Mouse (Mus musculus) myocyte (in vitro differentiated cells): ENCODE results near the gene Rrp15. TPM values are rescaled to one million over a fixed set of nuclear protein-coding genes. Genes with fewer than 3 reads are reported as not detected.

ENCODE experiments used
- H3K27me3 ChIP-seq: one replicate; pipeline ENCODE4 v1.6.1; 2011; ENCODE audit not compliant: control insufficient read depth, insufficient read depth, insufficient read length
- H3K36me3 ChIP-seq: one replicate; pipeline ENCODE4 v1.6.1; 2011; ENCODE audit not compliant: control insufficient read depth, insufficient read depth
- H3K4me2 ChIP-seq: one replicate; pipeline ENCODE4 v1.6.1; 2011; ENCODE audit warnings: low read depth, control low read depth
- H3K4me3 ChIP-seq: one replicate; pipeline ENCODE4 v1.5.1; 2011; ENCODE audit warnings: mild to moderate bottlenecking, control low read depth, moderate library complexity
- H3K79me2 ChIP-seq: one replicate; pipeline ENCODE4 v1.6.1; 2011; ENCODE audit not compliant: control insufficient read depth, insufficient read depth
- H3ac ChIP-seq: one replicate; pipeline ENCODE4 v1.6.1; 2011; ENCODE audit not compliant: control insufficient read depth, insufficient read length
- CEBPB ChIP-seq: IDR thresholded peaks from 2 replicates; pipeline ENCODE4 v1.6.1; 2011; ENCODE audit warnings: mild to moderate bottlenecking, moderate library complexity; ENCODE audit not compliant: poor library complexity, insufficient read depth, severe bottlenecking
- E2F4 ChIP-seq: IDR thresholded peaks from one replicate; pipeline ENCODE4 v1.6.1; 2011; ENCODE audit warnings: mild to moderate bottlenecking, control low read depth, moderate library complexity; ENCODE audit not compliant: insufficient read depth
- MAX ChIP-seq: IDR thresholded peaks from one replicate; pipeline ENCODE4 v1.6.1; 2011; ENCODE audit warnings: low read depth, mild to moderate bottlenecking, control low read depth
- MYOD1 ChIP-seq, 3 experiments: IDR thresholded peaks; one replicate each; pipeline ENCODE4 v1.6.1; 2011; ENCODE audit warnings: control low read depth in 2 of 3, low read depth in 2 of 3, mild to moderate bottlenecking in 2 of 3, moderate library complexity in 1 of 3; ENCODE audit not compliant: insufficient read length in 2 of 3, control insufficient read depth in 1 of 3
- MYOG ChIP-seq, 3 experiments: IDR thresholded peaks; one replicate each; pipeline ENCODE4 v1.6.1; 2011; ENCODE audit warnings: control low read depth in 2 of 3, low read depth in 2 of 3, mild to moderate bottlenecking in 2 of 3; ENCODE audit not compliant: insufficient read length in 2 of 3, control insufficient read depth in 1 of 3, insufficient read depth in 1 of 3
- POLR2A ChIP-seq: IDR thresholded peaks from one replicate; pipeline ENCODE4 v1.6.1; 2011; ENCODE audit warnings: low read depth, mild to moderate bottlenecking, control low read depth, moderate library complexity; ENCODE audit not compliant: insufficient read length
- POLR2AphosphoS2 ChIP-seq: IDR thresholded peaks from one replicate; pipeline ENCODE4 v1.6.1; 2011; ENCODE audit warnings: low read depth, control low read depth; ENCODE audit not compliant: insufficient read length
- REST ChIP-seq: IDR thresholded peaks from one replicate; pipeline ENCODE4 v1.6.1; 2011; ENCODE audit warnings: mild to moderate bottlenecking, control low read depth, moderate library complexity; ENCODE audit not compliant: insufficient read depth, insufficient read length
- SRF ChIP-seq: IDR thresholded peaks from one replicate; pipeline ENCODE4 v1.6.1; 2011; ENCODE audit warnings: low read depth; ENCODE audit not compliant: control insufficient read depth, insufficient read length
- TCF12 ChIP-seq: IDR thresholded peaks from one replicate; pipeline ENCODE4 v1.6.1; 2011; ENCODE audit warnings: mild to moderate bottlenecking, control low read depth; ENCODE audit not compliant: poor library complexity, insufficient read depth, severe bottlenecking
- TCF3 ChIP-seq: IDR thresholded peaks from one replicate; pipeline ENCODE4 v1.6.1; 2011; ENCODE audit warnings: low read depth, control low read depth; ENCODE audit not compliant: insufficient read length
- USF1 ChIP-seq: IDR thresholded peaks from one replicate; pipeline ENCODE4 v1.6.1; 2011; ENCODE audit warnings: low read depth, mild to moderate bottlenecking, control low read depth, moderate library complexity
- polyA plus RNA-seq: library from polyadenylated mRNA; unstranded; fragments of >200 nt; fragmentation: generic; extraction: Trizol; gene quantifications from one replicate; pipeline ENCODE4 v1.2.1, GENCODE M21; 2012; ENCODE audit warnings: missing spikeins

The Rrp15 gene
- polyA plus RNA-seq, 1 experiment: 19.9 TPM

- no peaks in the 10 kb centered on the region for H3K27me3 ChIP-seq
- no peak overlapping the region for H3K4me3 ChIP-seq
- no peak for TF ChIP-seq E2F4
- TF ChIP-seq MYOD1 (IDR thresholded peaks at IDR 0.05; ENCODE audit: control insufficient read depth in 1 of 3, insufficient read length in 2 of 3, low read depth in 2 of 3): no peak
- no peak for TF ChIP-seq POLR2A
- no peak for TF ChIP-seq POLR2AphosphoS2
- TF ChIP-seq TCF12: no peak
- no peak for TF ChIP-seq CEBPB
- TF ChIP-seq TCF3: no peak
- no peak for TF ChIP-seq USF1
- H3ac ChIP-seq: no peak overlapping the region
- no peaks in the 10 kb centered on the region for H3K36me3 ChIP-seq
- H3K79me2 ChIP-seq: peaks cover 28% of the 10 kb centered on the region
- no peak overlapping the region for H3K4me2 ChIP-seq
Measured at GRCm38 (mm10) chr1:186726117-186726516, 23.0 kb downstream of the Rrp15 start.

DNA sequence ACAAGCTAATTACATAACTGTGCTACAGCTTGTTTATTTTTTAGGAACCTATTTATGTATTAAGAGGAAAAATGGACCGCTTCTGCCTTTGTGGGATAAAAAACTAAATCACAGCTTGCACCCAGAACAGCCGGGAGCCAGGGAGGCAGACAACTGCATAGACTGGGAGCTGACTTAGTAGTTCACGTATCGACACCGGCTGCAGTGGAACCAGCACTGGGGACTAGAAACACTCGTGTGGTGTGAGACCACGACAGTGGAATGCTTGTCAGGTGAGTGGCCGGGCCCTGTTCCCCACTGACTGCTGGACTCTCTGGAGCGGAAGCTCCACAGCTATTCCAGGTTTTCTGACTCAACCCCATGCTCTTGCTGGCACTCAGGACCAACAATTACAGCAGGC lies 26.9 kb downstream of the Rrp15 start:
- TF ChIP-seq TCF3 (no peak), POLR2AphosphoS2 (no peak), MYOG (IDR thresholded peaks at IDR 0.05; ENCODE audit: control insufficient read depth in 1 of 3, insufficient read depth in 1 of 3, insufficient read length in 2 of 3, low read depth in 2 of 3) (peak in 1 of 3 experiments; percentile 25)
- Histone ChIP-seq H3K27me3 (no peaks in the 10 kb centered on the region), H3K79me2 (peaks cover 12% of the 10 kb centered on the region), H3ac (no peak overlapping the region), H3K36me3 (peaks cover 16% of the 10 kb centered on the region), H3K4me2 (no peak overlapping the region), H3K4me3 (no peak overlapping the region)

- TF ChIP-seq SRF (peak; percentile 36), MYOD1 (IDR thresholded peaks at IDR 0.05; ENCODE audit: control insufficient read depth in 1 of 3, insufficient read length in 2 of 3, low read depth in 2 of 3) (peak in 1 of 3 experiments; percentile 9), TCF3 (no peak)
- Histone ChIP-seq H3K4me3 (no peak overlapping the region), H3K79me2 (peaks cover 8% of the 10 kb centered on the region), H3K4me2 (no peak overlapping the region), H3K27me3 (no peaks in the 10 kb centered on the region), H3K36me3 (peaks cover 16% of the 10 kb centered on the region), H3ac (no peak overlapping the region)
Measured at GRCm38 (mm10) chr1:186721846-186722245, 27.3 kb downstream of the Rrp15 start.

DNA sequence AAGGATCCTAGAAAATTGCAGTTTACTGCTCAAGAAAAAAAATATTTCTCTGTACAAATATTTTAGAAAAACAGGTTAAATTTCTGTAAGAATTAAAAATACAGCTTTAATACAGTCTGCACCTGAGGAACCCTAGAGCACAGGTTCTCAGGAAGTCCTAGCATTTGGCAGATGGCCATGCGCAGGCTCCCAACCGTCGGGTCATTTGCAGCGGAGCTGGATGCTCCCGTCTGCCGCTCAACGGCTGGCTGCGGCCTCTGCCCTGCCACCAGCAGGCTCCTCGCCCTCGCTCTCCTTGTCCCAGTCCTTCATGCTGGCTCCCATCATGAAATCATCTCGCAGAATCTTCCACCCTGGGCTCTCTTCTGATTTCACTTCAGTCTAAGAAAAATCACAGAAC lies 28.0 kb downstream of the Rrp15 start:
- TF ChIP-seq USF1 (no peak), CEBPB (no peak), POLR2AphosphoS2 (no peak)
- Histone ChIP-seq H3K27me3 (no peaks in the 10 kb centered on the region), H3ac (no peak overlapping the region), H3K4me3 (no peak overlapping the region), H3K79me2 (peaks cover 7% of the 10 kb centered on the region), H3K4me2 (no peak overlapping the region), H3K36me3 (peaks cover 16% of the 10 kb centered on the region)

DNA sequence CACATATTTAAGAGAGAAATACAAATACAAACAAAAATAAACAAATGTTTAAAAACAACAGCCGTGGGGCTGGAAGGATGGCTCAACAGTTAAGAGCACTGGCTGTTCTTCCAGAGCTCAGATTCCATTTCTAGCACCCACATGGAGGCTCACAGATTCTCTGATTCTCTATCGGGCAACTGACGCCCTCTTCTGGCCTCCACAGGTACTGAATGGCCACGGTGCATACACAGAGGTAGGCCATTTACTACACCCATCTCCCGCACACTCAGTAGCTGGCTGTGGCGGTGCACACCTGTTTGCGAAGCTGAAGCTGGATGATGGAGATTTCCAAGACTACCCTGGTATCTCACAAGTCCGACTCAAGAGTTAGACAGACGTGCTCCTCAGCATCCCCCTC lies 29.4 kb downstream of the Rrp15 start:
- Histone ChIP-seq H3K36me3 (peaks cover 16% of the 10 kb centered on the region), H3ac (no peak overlapping the region)
- TF ChIP-seq REST (no peak), MYOD1 (IDR thresholded peaks at IDR 0.05; ENCODE audit: control insufficient read depth in 1 of 3, insufficient read length in 2 of 3, low read depth in 2 of 3) (no peak), TCF12 (no peak), CEBPB (no peak), USF1 (no peak), TCF3 (no peak), SRF (no peak), MAX (no peak), POLR2AphosphoS2 (no peak), E2F4 (no peak), MYOG (IDR thresholded peaks at IDR 0.05; ENCODE audit: control insufficient read depth in 1 of 3, insufficient read depth in 1 of 3, insufficient read length in 2 of 3, low read depth in 2 of 3) (no peak), POLR2A (no peak)

DNA sequence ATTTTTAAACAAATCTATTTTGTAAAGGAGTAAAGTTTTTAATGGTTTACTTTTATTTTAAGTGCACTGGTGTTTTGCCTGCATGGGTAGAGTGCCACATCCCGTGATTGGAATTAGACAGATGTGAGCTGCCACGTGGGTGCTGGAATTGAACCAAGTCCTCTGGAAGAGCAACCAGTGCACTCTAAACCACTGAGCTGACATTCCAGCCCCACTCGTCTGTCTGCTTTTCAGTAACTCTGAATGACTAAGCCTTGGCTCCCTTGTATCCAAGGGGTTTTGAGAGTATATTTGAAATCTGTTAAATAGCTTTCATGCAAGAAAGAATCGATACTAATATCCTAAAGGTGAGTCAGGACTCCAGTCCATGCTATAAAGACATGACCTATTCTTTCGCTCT lies 30.3 kb downstream of the Rrp15 start:
- H3K79me2 ChIP-seq: no peaks in the 10 kb centered on the region
- H3K4me3 ChIP-seq: no peak overlapping the region
- no peak overlapping the region for H3ac ChIP-seq
- H3K4me2 ChIP-seq: no peak overlapping the region
- peaks cover 16% of the 10 kb centered on the region for H3K36me3 ChIP-seq
- H3K27me3 ChIP-seq: no peaks in the 10 kb centered on the region
- TF ChIP-seq TCF12 (no peak), MYOG (IDR thresholded peaks at IDR 0.05; ENCODE audit: control insufficient read depth in 1 of 3, insufficient read depth in 1 of 3, insufficient read length in 2 of 3, low read depth in 2 of 3) (no peak), MYOD1 (IDR thresholded peaks at IDR 0.05; ENCODE audit: control insufficient read depth in 1 of 3, insufficient read length in 2 of 3, low read depth in 2 of 3) (peak in 1 of 3 experiments; percentile 34), CEBPB (no peak), E2F4 (no peak), TCF3 (no peak)

More for the DNA sequence above, 29.4 kb downstream of the Rrp15 start:
- Histone ChIP-seq H3K27me3 (no peaks in the 10 kb centered on the region), H3K4me3 (no peak overlapping the region), H3K79me2 (peaks cover under 1% of the 10 kb centered on the region), H3K4me2 (no peak overlapping the region)
